Mouse (Mus musculus) T-helper 2 cell (primary cell): ENCODE results near the gene Yjefn3.

Source experiments
- in situ Hi-C: fragments of 300-600 bp; cut with MboI, MseI; formaldehyde crosslinking; loops from one replicate; pipeline ENCODE4 v1.15.1; 2025; ENCODE audit warnings: high pct_unique_total_duplicates

Gene Yjefn3

DNA sequence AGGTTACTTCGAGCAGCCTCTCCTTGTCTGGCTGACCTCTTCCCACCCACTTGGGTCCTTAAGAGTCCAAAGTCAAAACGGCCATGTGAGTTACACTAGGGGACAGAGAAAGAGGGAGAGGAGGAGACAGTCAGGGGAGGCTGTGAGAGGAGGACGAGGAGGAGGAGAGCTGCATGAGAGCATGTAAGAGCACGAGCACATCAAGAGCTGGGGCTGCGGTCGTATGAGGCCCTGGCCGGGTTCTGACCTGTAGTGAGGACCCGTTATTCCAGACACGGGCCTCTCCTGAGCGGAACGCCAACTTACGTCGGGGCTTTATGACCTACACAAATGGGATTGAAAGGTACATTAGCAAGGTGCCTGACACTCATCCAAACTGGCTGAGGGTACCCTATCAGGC, 9.4 kb upstream of the Yjefn3 start:
- in situ Hi-C loops: loop anchor here (25.0 kb wide), 1 partner anchor 250 kb away; the partner anchor contains the start of gene Tmem161a

DNA sequence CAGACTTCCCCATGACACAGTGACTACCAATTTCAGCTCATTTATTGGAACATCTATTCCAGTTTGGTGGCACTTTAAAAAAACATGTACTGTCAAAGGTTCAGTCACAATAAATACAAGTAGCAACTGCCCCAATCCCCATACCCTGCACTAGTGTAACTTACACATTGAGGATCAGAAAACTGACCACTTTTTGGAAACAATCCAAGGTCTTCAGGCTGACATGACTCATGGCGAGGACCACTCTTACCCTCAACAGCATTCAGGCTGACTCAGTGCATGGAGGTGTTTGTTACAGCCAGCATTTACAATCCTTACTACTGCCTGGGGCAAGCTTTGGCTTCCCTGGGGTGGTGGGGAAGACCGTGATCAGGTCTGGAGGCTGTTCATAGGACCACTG, 4.6 kb upstream of the Yjefn3 start:
- in situ Hi-C loops: loop anchor here (25.0 kb wide), 1 partner anchor 255 kb away; the partner anchor contains the start of gene Tmem161a

DNA sequence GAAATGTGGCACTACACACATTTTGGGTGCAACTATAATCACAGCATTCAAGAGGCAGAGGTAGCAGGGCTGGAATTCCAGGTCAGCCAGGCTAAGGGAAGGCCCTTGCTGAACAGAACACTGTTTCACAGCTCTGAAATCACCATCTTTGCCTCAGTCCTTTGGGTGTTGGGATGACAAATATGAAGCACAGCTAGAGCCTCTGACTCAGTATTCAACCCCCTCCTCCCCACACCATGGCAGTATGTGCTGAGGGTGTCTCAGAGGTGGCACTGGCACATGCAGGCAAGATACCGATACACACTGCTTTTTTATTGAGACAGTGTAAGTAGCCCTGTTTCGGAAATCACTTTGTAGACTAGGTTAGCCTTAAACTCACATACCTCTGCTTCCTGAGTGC, 3.7 kb upstream of the Yjefn3 start:
- in situ Hi-C loops: loop anchor here (25.0 kb wide), 1 partner anchor 256 kb away; the partner anchor contains the start of gene Tmem161a

GRCm38 (mm10) chr8:69904096-69904495, 1.6 kb upstream of the Yjefn3 start:
- in situ Hi-C loops: loop anchor here (25.0 kb wide), 1 partner anchor 258 kb away; the partner anchor contains the start of gene Tmem161a

GRCm38 (mm10) chr8:69903063-69903542, 591 bp upstream of the Yjefn3 start:
- in situ Hi-C loops: loop anchor here (25.0 kb wide), 1 partner anchor 259 kb away; the partner anchor contains the start of gene Tmem161a

- in situ Hi-C loops: loop anchor here (25.0 kb wide), 1 partner anchor 261 kb away; the partner anchor contains the start of gene Tmem161a
Observed at GRCm38 (mm10) chr8:69901484-69902162, 889 bp downstream of the Yjefn3 start.

DNA sequence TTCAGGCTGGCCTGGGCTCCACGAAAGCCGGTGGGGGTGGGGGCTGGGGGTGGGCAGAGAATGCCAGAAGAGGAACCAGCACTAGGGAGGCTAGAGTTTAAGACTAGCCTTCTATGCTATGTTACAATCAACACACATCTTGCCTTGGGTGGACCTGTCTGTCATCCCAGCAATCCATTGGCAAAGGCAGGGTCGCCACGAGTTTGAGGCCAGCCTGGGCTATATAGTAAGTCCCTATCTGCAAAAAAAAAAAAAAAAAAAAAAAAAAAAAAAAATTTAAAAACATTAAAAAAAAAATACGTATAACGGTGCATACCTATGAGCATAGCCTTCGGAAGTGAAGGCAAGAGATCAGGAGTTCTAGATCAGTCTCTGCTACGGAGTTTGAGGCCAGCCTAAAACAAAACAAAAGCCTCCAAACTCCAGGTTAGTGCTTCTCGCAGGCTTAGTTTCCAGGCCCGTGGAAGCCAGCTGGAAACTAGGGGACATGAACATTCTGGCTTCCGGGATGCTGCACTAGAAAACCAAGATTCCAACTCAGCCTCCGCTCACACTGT, 1.5 kb downstream of the Yjefn3 start:
- in situ Hi-C loops: loop anchor here (25.0 kb wide), 1 partner anchor 261 kb away; the partner anchor contains the start of gene Tmem161a

- in situ Hi-C loops: loop anchor here (25.0 kb wide), 1 partner anchor 262 kb away; the partner anchor contains the start of gene Tmem161a
Observed at GRCm38 (mm10) chr8:69899876-69900275, 2.6 kb downstream of the Yjefn3 start.

DNA sequence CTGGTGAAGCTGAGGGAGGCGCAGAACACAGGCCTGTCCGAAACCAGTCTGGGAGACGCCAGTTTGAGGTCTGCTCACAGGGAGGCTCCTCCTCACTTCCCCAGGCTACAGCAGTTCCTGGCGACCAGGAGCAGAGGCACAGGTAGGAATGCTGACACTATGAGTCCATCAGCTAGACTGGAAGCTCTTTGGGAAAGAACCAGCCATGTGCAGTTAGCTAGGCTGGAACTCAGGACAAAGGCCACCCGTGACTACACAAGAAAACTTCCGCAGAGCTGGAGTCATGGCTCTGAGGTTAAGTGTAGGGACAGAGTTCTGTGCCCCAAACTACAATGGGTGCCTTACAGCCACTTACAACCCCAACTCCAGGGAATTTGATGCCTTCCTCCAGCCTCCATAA, 4.7 kb downstream of the Yjefn3 start:
- in situ Hi-C loops: no loop called here

DNA sequence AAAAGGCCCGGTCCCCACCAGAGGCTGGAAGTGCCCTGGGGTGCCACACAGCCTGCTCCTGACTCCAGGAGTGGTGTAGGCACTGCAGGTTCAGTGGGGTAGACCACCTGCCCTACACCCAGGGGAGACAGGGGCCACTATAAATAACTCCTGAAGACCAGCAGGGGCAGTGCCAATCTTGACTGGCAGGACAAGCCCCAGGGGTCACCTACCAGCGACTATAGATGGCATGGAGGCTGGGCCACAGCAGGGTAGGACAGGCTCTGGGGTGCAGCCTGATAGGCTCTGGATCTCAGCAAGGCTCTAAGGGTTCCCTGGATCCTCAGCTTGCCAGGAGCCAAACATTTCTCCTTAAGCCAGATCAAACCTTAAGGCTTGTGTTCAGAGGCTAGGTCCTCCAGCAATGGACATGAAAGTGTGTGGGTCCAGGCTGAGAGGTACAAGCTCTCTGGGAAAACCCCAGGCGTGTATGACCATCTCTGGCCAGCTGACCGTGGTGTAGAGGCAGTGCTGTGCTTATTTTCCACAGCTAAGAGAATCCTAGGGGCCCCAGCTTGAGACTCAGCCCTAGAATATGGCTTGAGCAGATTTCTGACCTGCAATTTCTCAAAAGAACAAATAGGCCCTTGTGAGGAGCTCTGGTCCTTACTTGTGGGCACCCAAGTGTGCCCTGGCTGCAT, 6.6 kb downstream of the Yjefn3 start:
- in situ Hi-C loops: no loop called here

- in situ Hi-C loops: no loop called here
Observed at GRCm38 (mm10) chr8:69894836-69895332, 7.6 kb downstream of the Yjefn3 start.

GRCm38 (mm10) chr8:69893863-69894262, 8.6 kb downstream of the Yjefn3 start:
- in situ Hi-C loops: no loop called here

DNA sequence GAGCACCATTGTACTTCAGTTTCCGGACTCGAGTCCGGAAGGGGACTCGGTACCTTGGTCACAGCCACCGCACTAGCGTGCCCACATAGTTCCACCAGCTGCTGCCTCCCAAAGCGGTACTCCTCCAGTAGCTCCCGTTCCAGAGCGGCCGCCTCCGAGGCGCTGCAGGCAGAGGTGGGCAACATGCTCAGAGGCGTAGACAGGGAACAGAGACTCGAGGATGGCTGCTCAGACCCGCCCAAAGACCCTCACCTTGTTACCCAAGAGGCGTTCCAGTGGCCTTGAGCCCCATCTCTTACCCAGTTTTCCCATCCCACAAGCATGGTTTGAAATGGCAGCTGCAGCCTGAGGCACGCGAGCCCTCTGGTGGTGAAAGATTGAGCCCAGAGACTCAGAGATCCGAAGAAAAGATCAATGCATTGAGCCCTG, 11.7 kb downstream of the Yjefn3 start:
- in situ Hi-C loops: no loop called here

- in situ Hi-C loops: no loop called here
Observed at GRCm38 (mm10) chr8:69888902-69889301, 13.6 kb downstream of the Yjefn3 start.

GRCm38 (mm10) chr8:69888244-69888866, 14.2 kb downstream of the Yjefn3 start:
- in situ Hi-C loops: no loop called here

- in situ Hi-C loops: no loop called here
Observed at GRCm38 (mm10) chr8:69887289-69888243, 14.9 kb downstream of the Yjefn3 start, which contains the start of gene Cilp2. Gene Cilp2 (minus strand): TSS chr8:69887687.

DNA sequence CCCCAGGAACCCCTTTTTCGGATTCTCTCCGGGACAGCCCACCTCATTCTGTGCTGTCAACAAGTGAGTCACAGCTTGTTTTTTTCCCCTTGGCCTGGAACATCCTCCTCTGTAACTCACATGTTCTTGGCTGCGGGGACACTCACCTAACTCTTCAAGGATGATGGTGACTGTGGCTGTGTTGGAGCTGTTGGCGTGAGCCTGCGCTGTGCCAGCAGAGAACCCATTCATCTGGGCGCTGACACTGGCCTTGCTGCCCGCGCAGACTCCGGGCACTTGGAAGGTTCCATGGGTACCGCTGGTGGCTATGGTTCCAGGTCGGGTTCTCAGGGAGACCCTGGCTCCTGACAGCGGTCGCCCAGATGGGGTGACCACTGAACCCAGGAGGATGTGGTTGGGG, 18.4 kb downstream of the Yjefn3 start:
- in situ Hi-C loops: no loop called here

DNA sequence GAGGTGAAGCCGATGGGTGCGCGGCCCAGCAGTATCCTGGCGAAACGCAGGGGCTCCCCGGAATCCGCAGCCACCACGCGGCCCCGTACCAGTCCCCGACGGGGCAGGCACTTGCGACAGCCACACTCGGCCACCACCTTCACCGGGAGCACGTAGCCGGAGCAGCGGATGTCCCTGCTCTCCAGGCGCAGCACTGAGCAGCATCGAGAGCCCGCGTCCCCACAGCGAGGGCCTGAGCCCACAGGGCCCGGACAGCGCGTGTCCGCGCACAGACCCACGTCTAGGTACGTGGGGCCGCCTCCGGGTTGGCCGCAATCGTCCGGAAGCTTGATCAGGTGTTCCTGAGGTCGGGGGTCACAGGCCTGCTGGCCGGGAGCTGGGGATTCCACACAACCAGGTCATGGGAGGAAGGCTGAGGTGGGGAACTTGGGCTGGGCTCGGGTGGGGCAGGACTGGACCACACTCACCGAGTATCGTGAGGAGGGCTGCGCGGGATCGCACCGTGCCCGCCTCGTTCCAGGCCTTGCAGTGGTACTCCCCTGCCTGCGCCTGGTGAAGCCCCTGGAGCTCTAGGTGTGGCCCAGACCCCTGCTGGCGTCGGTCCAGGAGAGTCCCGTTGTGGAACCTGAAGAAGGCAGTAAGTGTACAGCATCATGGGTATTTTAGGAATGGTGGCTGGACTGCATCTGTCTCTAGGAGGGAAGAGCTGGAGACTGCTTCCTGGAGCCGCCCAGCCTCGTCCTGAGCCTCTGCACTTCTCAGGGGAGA, 19.5 kb downstream of the Yjefn3 start:
- in situ Hi-C loops: no loop called here

DNA sequence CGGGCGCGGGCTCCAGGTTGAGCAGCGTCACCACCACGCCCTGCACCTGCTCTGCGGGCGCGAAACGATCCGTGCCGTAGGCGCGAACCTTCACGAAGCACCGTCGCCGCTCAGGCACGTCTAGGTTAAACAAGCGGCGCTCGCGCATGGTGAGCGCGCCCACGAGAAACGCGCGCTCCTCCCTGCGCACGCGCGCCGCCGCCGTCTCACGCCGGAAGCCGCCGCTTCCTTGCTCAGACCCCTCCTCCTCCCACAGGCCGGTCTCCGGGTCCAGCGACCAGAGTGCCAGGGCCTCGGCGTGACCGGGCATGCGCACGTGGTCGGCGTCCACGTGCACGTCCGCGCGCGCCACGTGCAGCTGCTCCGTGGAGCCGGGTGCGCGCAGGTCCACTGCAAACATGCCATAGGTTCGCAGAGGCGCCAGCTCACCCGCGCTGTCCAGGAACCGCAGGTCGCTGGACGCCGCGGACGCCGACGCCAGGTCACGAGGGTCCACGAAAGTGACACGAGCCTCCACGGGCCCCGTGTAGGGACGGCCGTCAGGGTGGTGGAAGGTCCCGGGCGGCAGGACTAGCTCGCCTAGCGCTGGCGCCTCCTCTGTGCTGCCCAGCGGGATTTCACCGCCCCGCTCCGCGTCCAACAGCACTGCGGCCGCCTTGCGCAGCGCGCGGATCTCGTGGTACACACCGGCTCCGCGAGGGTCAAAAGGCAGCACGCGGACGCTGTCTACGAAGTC, 20.3 kb downstream of the Yjefn3 start:
- in situ Hi-C loops: no loop called here
